Mouse (Mus musculus) lung, postnatal 0 days (tissue): ENCODE data around the gene Prkag2. TPM values are rescaled to one million over a fixed set of nuclear protein-coding genes. Genes with fewer than 3 reads are reported as not detected.

Source experiments
- ATAC-seq: fragments of 200-750 bp; cut with Nextera tagmentation; 2 replicates; pipeline ENCODE4 v1.8.0; 2017; ENCODE audit warnings: moderate library complexity
- DNase-seq: peaks from one replicate; pipeline ENCODE4 v3.0.0-alpha.2; 2016; ENCODE audit warnings: low spot score
- H3K27ac ChIP-seq: fragments of 300-500 bp; sonication (generic); 2 replicates; pipeline ENCODE4 v1.5.1; 2014; ENCODE audit warnings: antibody characterized with exemption, mild to moderate bottlenecking, low read length, mixed read lengths
- H3K27me3 ChIP-seq: fragments of 300-500 bp; sonication (generic); replicated peaks from 2 replicates; pipeline ENCODE4 v1.6.1; 2014; ENCODE audit warnings: low read length, mixed read lengths; ENCODE audit not compliant: insufficient read depth
- H3K36me3 ChIP-seq: fragments of 300-500 bp; sonication (generic); 2 replicates; pipeline ENCODE4 v1.6.1; 2014; ENCODE audit warnings: low read length, mixed read lengths; ENCODE audit not compliant: insufficient read depth
- H3K4me1 ChIP-seq: fragments of 300-500 bp; sonication (generic); 2 replicates; pipeline ENCODE4 v1.6.1; 2014; ENCODE audit warnings: antibody characterized with exemption, low read depth, low read length, mixed read lengths; ENCODE audit not compliant: insufficient read depth
- H3K4me2 ChIP-seq: fragments of 300-500 bp; sonication (generic); replicated peaks from 2 replicates; pipeline ENCODE4 v1.6.1; 2014; ENCODE audit warnings: low read depth, mild to moderate bottlenecking, low read length, moderate library complexity, mixed read lengths
- H3K4me3 ChIP-seq: fragments of 300-500 bp; sonication (generic); 2 replicates; pipeline ENCODE4 v1.5.1; 2014; ENCODE audit warnings: low read depth, low read length
- H3K9ac ChIP-seq: fragments of 300-500 bp; sonication (generic); replicated peaks from 2 replicates; pipeline ENCODE4 v1.6.1; 2014; ENCODE audit warnings: low read depth, mild to moderate bottlenecking
- H3K9me3 ChIP-seq: fragments of 300-500 bp; sonication (generic); 2 replicates; pipeline ENCODE4 v1.6.1; 2016; ENCODE audit warnings: low read length, mixed read lengths
- CTCF ChIP-seq: IDR thresholded peaks from 2 replicates; pipeline ENCODE4 v1.5.1; 2016; ENCODE audit warnings: antibody characterized with exemption, mild to moderate bottlenecking
- EP300 ChIP-seq: IDR thresholded peaks from 2 replicates; pipeline ENCODE4 v1.6.1; 2016; ENCODE audit warnings: antibody characterized with exemption, mild to moderate bottlenecking, control low read depth
- WGBS: fragments of 180-500 bp; shearing (Covaris S2); extraction: QIAGEN DNeasy Blood & Tissue Kit; methylation state at CpG from one replicate; pipeline ENCODE4 v1.1.7; 2014; 5-methylcytosine and 5-hydroxymethylcytosine counted together
- polyA plus RNA-seq: library from polyadenylated mRNA; unstranded; fragments of >200 nt; fragmentation: Nextera tagmentation; extraction: Ambion mirVana; gene quantifications from 2 replicates; pipeline ENCODE4 v1.2.1, GENCODE M21; 2015

Gene Prkag2
- polyA plus RNA-seq, 1 experiment from 2014 or later = 16.2 TPM

DNA sequence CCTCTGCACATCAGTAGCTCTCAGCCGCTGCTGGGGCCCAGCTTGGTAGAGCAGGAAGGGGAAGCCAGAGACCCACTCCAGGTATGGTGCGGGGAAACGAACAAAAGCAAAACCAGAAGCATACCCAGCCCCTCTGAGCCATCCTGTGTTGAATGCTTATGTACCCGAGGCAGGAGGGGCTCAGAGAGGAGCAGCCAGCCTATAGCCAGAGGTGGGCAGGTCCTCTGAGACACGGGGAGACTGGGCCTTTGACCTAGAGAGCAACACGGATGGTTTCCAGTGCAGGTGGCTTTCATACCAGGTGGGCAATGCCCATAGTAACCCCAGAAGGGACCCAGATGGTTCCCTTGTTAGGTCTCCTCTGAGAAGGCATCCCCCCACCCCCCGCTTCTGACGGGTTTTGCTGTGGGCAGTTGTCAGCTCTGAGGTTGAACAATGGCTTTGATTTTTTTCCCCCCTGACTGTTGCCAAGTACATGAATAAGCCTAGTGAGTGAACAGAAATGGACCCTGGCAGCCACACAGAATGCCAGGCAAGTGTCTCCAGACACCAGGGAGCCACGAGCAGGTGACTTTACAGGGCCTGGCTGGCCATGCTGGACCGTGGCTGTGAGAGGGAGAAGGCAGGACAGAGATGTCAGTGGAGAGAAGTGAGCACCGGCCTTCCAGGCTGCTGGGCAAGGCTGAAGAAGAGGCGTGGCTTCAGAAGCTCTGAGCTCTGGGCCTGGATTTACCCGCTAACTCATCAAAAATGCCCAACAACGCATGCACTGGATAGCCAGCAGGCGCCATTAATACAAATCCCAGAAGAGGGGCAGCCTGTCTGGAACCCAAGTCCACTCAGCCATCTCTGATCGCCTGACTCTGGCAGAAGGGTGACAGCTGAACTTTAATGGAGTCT lies 147.3 kb downstream of the Prkag2 start:
- H3K9me3 ChIP-seq = no peaks in the 10 kb centered on the region
- no peak overlapping the region for H3K27ac ChIP-seq
- DNase-seq (no peak), ATAC-seq (no peak)
- TF ChIP-seq CTCF (no peak), EP300 (no peak)
- WGBS = 66% methylated on average over 16 of the region's 16 CpGs
- H3K36me3 ChIP-seq = no peaks in the 10 kb centered on the region
- H3K4me3 ChIP-seq = no peak overlapping the region
- no peaks in the 10 kb centered on the region for H3K27me3 ChIP-seq
- H3K9ac ChIP-seq = no peak overlapping the region
- no peaks in the 10 kb centered on the region for H3K4me1 ChIP-seq
- H3K4me2 ChIP-seq = no peak overlapping the region

DNA sequence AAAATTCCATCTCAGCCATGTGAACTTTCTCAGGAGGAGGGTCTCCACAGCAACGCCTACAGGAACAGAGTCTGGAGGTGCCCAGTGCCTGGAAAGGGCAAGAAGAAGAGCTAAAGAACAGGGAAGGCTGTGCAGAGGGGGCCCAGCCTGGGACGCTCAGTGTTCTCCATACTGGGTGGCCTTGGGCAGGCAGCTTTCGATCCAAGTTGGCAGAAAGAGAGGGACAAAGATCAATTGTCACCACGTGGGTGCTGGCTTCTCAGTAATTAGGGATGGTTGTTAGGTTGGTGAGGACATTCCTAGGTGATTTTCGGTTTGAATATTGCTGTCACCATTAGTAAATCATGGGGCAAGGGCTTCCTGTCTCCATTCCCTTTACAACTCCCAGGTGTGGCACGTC lies 148.2 kb downstream of the Prkag2 start:
- Histone ChIP-seq H3K9me3 (no peaks in the 10 kb centered on the region), H3K27ac (no peak overlapping the region), H3K4me3 (no peak overlapping the region), H3K27me3 (no peaks in the 10 kb centered on the region), H3K4me2 (no peak overlapping the region), H3K36me3 (no peaks in the 10 kb centered on the region), H3K4me1 (no peaks in the 10 kb centered on the region), H3K9ac (no peak overlapping the region)
- ATAC-seq (no peak), DNase-seq (no peak)
- no peak for TF ChIP-seq CTCF
- TF ChIP-seq EP300 = no peak
- 63% methylated on average over 6 of the region's 6 CpGs for WGBS

DNA sequence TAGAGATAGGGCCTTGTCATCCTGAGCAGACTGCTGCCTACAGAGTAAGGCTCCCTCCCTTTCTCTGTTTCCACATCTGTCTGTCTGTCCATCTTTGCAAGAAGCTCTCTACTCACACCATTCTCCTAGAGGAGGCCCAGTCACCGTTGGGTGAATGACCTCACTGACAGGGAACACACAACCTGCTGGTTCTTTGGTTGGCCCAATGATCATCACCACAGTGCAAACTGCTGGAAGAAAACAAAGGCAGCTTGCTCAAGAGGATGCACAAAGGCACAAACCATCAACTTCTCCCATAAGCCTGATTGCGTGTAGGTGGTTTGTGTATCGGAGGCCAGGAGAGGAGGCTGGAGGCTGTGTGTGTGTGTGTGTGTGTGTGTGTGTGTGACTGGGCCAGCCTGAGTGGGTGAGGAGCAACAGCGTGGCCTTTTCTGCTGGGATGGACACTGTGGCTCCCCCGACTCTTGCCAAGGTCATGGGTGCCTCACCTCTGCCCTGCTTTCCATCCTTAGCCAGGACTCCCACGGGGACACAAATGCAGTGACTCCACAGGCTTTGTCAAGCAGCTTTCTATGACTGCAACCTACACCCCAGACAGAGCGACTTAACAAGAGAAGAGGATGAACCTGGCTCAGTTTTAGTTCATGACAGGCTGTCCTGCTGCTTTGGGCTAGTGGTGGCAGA lies 149.4 kb downstream of the Prkag2 start:
- no peaks in the 10 kb centered on the region for H3K27me3 ChIP-seq
- ATAC-seq = no peak
- 86% methylated on average over 7 of the region's 7 CpGs for WGBS
- H3K4me2 ChIP-seq = no peak overlapping the region
- H3K4me3 ChIP-seq = no peak overlapping the region
- H3K36me3 ChIP-seq = no peaks in the 10 kb centered on the region
- no peak overlapping the region for H3K9ac ChIP-seq
- H3K4me1 ChIP-seq = no peaks in the 10 kb centered on the region
- no peak for TF ChIP-seq CTCF
- no peaks in the 10 kb centered on the region for H3K9me3 ChIP-seq
- no peak for DNase-seq
- no peak overlapping the region for H3K27ac ChIP-seq

DNA sequence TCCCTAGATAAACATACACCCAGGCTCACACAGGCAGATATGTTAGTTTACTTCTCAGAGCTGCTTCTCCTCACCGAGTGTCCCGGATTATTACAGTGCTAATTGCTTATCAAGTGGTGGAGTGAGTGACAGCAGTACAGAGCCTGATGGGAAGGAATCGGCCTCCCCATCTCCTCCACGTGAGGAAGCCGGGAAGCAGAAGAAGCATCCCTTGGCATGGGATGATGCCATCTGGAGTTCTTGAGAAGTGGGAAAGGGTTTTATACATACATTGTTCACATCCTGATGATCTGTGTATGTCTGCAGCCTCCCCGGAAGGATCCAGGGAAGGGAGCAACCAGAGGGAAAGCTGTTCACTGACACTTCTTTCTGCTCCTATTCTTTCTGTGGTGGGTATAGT lies 150.4 kb downstream of the Prkag2 start:
- TF ChIP-seq CTCF (no peak), EP300 (no peak)
- ATAC-seq (no peak), DNase-seq (no peak)
- Histone ChIP-seq H3K9ac (no peak overlapping the region), H3K36me3 (no peaks in the 10 kb centered on the region), H3K27ac (no peak overlapping the region), H3K9me3 (no peaks in the 10 kb centered on the region), H3K4me1 (no peaks in the 10 kb centered on the region), H3K4me3 (no peak overlapping the region), H3K4me2 (no peak overlapping the region), H3K27me3 (no peaks in the 10 kb centered on the region)
- WGBS = 60% methylated on average over 6 of the region's 6 CpGs

DNA sequence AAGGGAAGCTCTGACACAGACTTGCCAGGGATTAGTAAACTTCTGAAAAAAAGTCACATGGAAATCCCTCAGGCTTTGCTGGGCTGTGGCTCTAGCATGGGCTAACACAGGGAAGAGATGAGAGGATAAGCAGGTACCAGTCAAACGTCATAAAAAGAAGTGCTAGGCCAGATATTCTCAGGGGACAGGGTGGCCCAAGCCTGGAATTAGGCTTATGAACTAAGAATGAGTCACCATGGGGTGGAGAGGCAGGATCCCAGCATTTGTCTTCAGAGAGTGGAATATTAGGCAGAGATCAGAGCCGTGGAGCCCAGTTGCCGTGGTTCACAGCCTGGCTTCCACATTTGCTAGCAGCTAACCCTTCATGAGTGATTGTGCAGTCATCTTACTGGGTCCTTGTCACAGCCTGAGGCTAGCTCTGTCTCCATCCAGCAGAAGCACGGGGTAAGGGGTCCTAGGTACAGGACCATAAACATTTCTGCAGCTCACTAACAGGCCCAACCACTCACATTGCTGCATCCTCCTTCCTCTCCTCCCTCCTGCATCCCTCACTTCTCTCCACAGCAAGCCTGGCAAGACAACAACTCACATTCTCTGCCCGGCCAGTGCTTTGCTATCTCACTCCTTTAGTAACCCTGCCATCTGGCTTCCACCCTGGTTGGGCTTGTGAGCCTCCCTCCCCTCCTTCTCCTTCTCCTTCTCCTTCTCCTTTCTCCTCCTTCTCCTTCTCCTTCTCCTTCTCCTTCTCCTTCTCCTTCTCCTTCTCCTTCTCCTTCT lies 162.2 kb downstream of the Prkag2 start:
- Histone ChIP-seq H3K4me1 (no peaks in the 10 kb centered on the region), H3K9me3 (no peaks in the 10 kb centered on the region), H3K4me3 (no peak overlapping the region), H3K27me3 (no peaks in the 10 kb centered on the region), H3K27ac (no peak overlapping the region), H3K36me3 (no peaks in the 10 kb centered on the region), H3K9ac (no peak overlapping the region), H3K4me2 (no peak overlapping the region)
- DNase-seq (no peak), ATAC-seq (no peak)
- no peak for TF ChIP-seq EP300
- no peak for TF ChIP-seq CTCF
- 70% methylated on average over 5 of the region's 5 CpGs for WGBS

DNA sequence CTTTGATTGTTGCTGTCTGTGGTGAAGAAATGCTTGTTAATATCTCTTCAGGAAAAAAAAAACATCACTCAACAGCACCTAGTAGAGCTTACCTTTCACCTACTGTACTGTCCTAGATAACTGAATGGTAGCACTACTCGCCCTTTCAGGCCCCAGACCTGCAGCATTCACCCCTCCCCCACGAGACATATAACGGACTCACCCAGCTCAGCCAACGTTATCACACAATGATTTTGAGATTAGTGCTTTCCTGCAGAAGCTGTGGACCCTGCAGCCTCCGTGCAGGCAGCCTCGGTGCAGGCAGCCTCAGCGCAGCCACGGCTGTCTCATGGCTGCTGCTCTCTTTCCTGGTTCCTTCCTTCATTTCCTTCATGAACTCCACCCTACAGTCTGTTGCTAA lies 164.0 kb downstream of the Prkag2 start:
- H3K36me3 ChIP-seq = no peaks in the 10 kb centered on the region
- no peak overlapping the region for H3K27ac ChIP-seq
- H3K27me3 ChIP-seq = no peaks in the 10 kb centered on the region
- TF ChIP-seq CTCF = no peak
- no peak for TF ChIP-seq EP300
- no peaks in the 10 kb centered on the region for H3K9me3 ChIP-seq
- no peak for ATAC-seq
- H3K4me2 ChIP-seq = no peak overlapping the region
- H3K9ac ChIP-seq = no peak overlapping the region
- no peak for DNase-seq
- H3K4me1 ChIP-seq = no peaks in the 10 kb centered on the region
- WGBS = 45% methylated on average over 8 of the region's 8 CpGs
- H3K4me3 ChIP-seq = no peak overlapping the region
